In the genomic region with DNA sequence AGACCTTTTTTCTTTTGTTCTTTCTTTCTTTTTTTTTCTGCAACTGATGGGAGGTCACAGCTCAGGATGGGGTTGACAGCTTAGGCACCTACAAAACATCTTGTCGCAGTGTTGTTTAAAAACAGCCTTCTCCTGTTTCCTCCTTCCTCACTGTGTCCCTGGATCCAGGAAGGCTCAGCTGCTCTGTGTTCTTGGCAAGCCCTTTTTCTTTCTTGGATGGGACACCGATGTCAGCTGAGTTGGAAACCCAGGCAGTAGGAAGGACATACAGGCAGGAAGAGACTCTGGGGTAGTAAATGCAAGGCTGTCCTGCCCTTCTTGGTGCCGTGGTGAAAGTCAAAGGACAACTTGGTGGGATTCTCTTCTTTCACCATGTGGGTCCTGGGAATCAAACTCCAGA, we compare ENCODE assay signal across 12 mouse cellular contexts. TPM values are rescaled to one million over a fixed set of nuclear protein-coding genes. Genes with fewer than 3 reads are reported as not detected.
DNase-seq lines count a peak whose midpoint lies in the region; ATAC-seq lines count a peak whose summit lies in the region.
"Had no signal": no experiment of that assay in that cellular context is flagged by ENCODE, and none has a peak within 500 bp of the region (broad histone marks: within the 10 kb centered on the region; RNA-seq: fewer than 3 reads in every experiment).

No protein-coding gene starts in this region.

- DNase-seq in heart, adult 11 months: peak; percentile 96
- no peak for DNase-seq in heart, postnatal 4 days
- no peak for DNase-seq in hindbrain, embryonic 10.5 days (ENCODE audit: low spot score)
- DNase-seq in ovary, adult 18-20 months (ENCODE audit: low spot score): no peak
- DNase-seq in retina, embryonic 14.5 days (ENCODE audit: low spot score): no peak
- DNase-seq: adrenal gland, adult 2 months; kidney, postnatal 14 days; lung, postnatal 4 days; spleen, adult 18-20 months had no signal

- peaks cover 37% of the 10 kb centered on the region for H3K36me3 ChIP-seq in forebrain, embryonic 12.5 days (replicated peaks)
- peaks cover 67% of the 10 kb centered on the region for H3K36me3 ChIP-seq in hindbrain, embryonic 10.5 days
- H3K36me3 ChIP-seq in midbrain, embryonic 12.5 days: peaks cover 29% of the 10 kb centered on the region

- no peak overlapping the region; the same call in 1 of the 2 replicates for H3K27ac ChIP-seq in forebrain, embryonic 12.5 days
- peak overlapping the region; percentile 97; the same call in 1 of the 2 replicates for H3K27ac ChIP-seq in hindbrain, embryonic 10.5 days
- peak overlapping the region; percentile 99; the same call in 1 of the 2 replicates for H3K27ac ChIP-seq in midbrain, embryonic 12.5 days (replicated peaks)

- H3K4me3 ChIP-seq in forebrain, embryonic 12.5 days (replicated peaks): peak overlapping the region; percentile 77; the same call in 1 of the 2 replicates
- H3K4me3 ChIP-seq in hindbrain, embryonic 10.5 days: peak overlapping the region; percentile 91
- H3K4me3 ChIP-seq in midbrain, embryonic 12.5 days: peak overlapping the region; percentile 67

- peaks cover 8% of the 10 kb centered on the region; the same call in 1 of the 2 replicates for H3K27me3 ChIP-seq in forebrain, embryonic 12.5 days
- peaks cover 27% of the 10 kb centered on the region for H3K27me3 ChIP-seq in hindbrain, embryonic 10.5 days (ENCODE audit: insufficient read depth, poor library complexity, severe bottlenecking)
- 0 out of 2 replicates have a peak, but pooled peaks cover 4% of the 10 kb centered on the region for H3K27me3 ChIP-seq in midbrain, embryonic 12.5 days

- WGBS in forebrain, embryonic 12.5 days: 78% methylated on average over 3 of the region's 3 CpGs
- WGBS in hindbrain, embryonic 10.5 days: 79% methylated on average over 3 of the region's 3 CpGs
- WGBS in midbrain, embryonic 12.5 days: 66% methylated on average over 3 of the region's 3 CpGs

- H3K9ac ChIP-seq in forebrain, embryonic 12.5 days: peak overlapping the region; percentile 89
- peak overlapping the region; percentile 91 for H3K9ac ChIP-seq in midbrain, embryonic 12.5 days (replicated peaks)

- peak overlapping the region; percentile 81 for H3K4me2 ChIP-seq in forebrain, embryonic 12.5 days
- peak overlapping the region; percentile 66 for H3K4me2 ChIP-seq in midbrain, embryonic 12.5 days (replicated peaks)

- ATAC-seq in forebrain, embryonic 12.5 days (ENCODE audit: low FRiP score): no peak
- no peak for ATAC-seq in midbrain, embryonic 12.5 days (ENCODE audit: low FRiP score, low read depth)
- no peak for ATAC-seq in monocyte, adult 5-6 weeks (replicated peaks; ENCODE audit: insufficient number of reproducible peaks, low FRiP score, low TSS enrichment, poor library complexity, severe bottlenecking)

- H3K9me3 ChIP-seq in forebrain, embryonic 12.5 days: no peaks in the 10 kb centered on the region
- no peaks in the 10 kb centered on the region for H3K9me3 ChIP-seq in hindbrain, embryonic 10.5 days
- H3K9me3 ChIP-seq in midbrain, embryonic 12.5 days: no peaks in the 10 kb centered on the region

- H3K4me1 ChIP-seq in forebrain, embryonic 12.5 days: peaks cover 49% of the 10 kb centered on the region
- peaks cover 58% of the 10 kb centered on the region for H3K4me1 ChIP-seq in hindbrain, embryonic 10.5 days (replicated peaks)
- H3K4me1 ChIP-seq in midbrain, embryonic 12.5 days: peaks cover 45% of the 10 kb centered on the region

RNA-seq across cellular contexts. Expression of gene Pank4, which starts 1.9 kb away (rescaled TPM):
- 10 to 100 TPM; 34.9 to 37.5 TPM for total RNA-seq in heart, postnatal 4 days (2021)
- 46.7 and 51.8 TPM in 2 replicates for polyA plus RNA-seq in forebrain, embryonic 12.5 days (2016; fragmentation: Nextera tagmentation; extraction: Ambion mirVana)
- 39.9 and 46.5 TPM in 2 replicates for polyA plus RNA-seq in hindbrain, embryonic 10.5 days (2016; fragmentation: Nextera tagmentation; extraction: Ambion mirVana)
- polyA plus RNA-seq in midbrain, embryonic 12.5 days (2016; fragmentation: Nextera tagmentation; extraction: Ambion mirVana): 48.5 and 50.2 TPM in 2 replicates
- total RNA-seq in monocyte, adult 5-6 weeks (2017): 26.6 to 36.7 TPM (median 30.2 TPM) in 3 replicates

RNA-seq across cellular contexts. Expression of gene Hes5, which starts 5.1 kb away (rescaled TPM):
- total RNA-seq in heart, postnatal 4 days (2021): not detected
- polyA plus RNA-seq in forebrain, embryonic 12.5 days (2016; fragmentation: Nextera tagmentation; extraction: Ambion mirVana): 456 and 462 TPM in 2 replicates
- polyA plus RNA-seq in hindbrain, embryonic 10.5 days (2016; fragmentation: Nextera tagmentation; extraction: Ambion mirVana): 534 and 601 TPM in 2 replicates
- 800 and 870 TPM in 2 replicates for polyA plus RNA-seq in midbrain, embryonic 12.5 days (2016; fragmentation: Nextera tagmentation; extraction: Ambion mirVana)
- not detected in 3 replicates for total RNA-seq in monocyte, adult 5-6 weeks (2017)
- total RNA-seq: adrenal gland, adult 2 months had no signal
- polyA plus RNA-seq: adrenal gland, adult 2 months had no signal

RNA-seq across cellular contexts. Expression of gene Tnfrsf14, which starts 37.5 kb away (rescaled TPM):
- total RNA-seq in heart, postnatal 4 days (2021): 1 to 10 TPM; 2.7 to 3.7 TPM
- 0.21 and 1.2 TPM in 2 replicates for polyA plus RNA-seq in forebrain, embryonic 12.5 days (2016; fragmentation: Nextera tagmentation; extraction: Ambion mirVana)
- polyA plus RNA-seq in hindbrain, embryonic 10.5 days (2016; fragmentation: Nextera tagmentation; extraction: Ambion mirVana): 0.43 and 0.87 TPM in 2 replicates
- 0.78 and 1.0 TPM in 2 replicates for polyA plus RNA-seq in midbrain, embryonic 12.5 days (2016; fragmentation: Nextera tagmentation; extraction: Ambion mirVana)
- 20.8 to 45.5 TPM (median 29.3 TPM) in 3 replicates for total RNA-seq in monocyte, adult 5-6 weeks (2017)
